Mouse (Mus musculus) megakaryocyte progenitor cell, adult 5-6 weeks (primary cell): Measurements from ENCODE around the gene Gars. TPM values are rescaled to one million over a fixed set of nuclear protein-coding genes. Genes with fewer than 3 reads are reported as not detected.

Source experiments
- ATAC-seq: replicated peaks from 2 replicates; pipeline ENCODE4 v1.8.0; 2016; ENCODE audit warnings: mild to moderate bottlenecking, moderate TSS enrichment, inconsistent platforms; ENCODE audit not compliant: poor library complexity
- total RNA-seq, 2 experiments: library from RNA; stranded (forward) in 1 of 2; stranded (reverse) in 1 of 2; fragments of 157-497, 149-512 nt in 1 of 2; fragments of 200-1000 nt in 1 of 2; gene quantifications; 2 replicates each; pipeline versions ENCODE4 v1.2.3 to v1.2.4; 2015 to 2017

Gene Gars
- total RNA-seq, 2 experiments from 2014 or later = 56.7 to 118 TPM

- ATAC-seq = no peak
These were observed 53.6 kb downstream of the Gars start for GRCm38 (mm10) chr6:55091396-55091795.

GRCm38 (mm10) chr6:55093431-55094146, 55.8 kb downstream of the Gars start:
- no peak for ATAC-seq

GRCm38 (mm10) chr6:55098030-55098429, 60.2 kb downstream of the Gars start:
- no peak for ATAC-seq

- no peak for ATAC-seq
These were observed 60.8 kb downstream of the Gars start for GRCm38 (mm10) chr6:55098603-55099002.

GRCm38 (mm10) chr6:55108358-55108757, 70.6 kb downstream of the Gars start:
- peak; percentile 97 for ATAC-seq

GRCm38 (mm10) chr6:55117325-55118109, 79.7 kb downstream of the Gars start:
- 0 out of 2 replicates have a peak, but pooled peaks have one; percentile 17 for ATAC-seq

- ATAC-seq = 0 out of 2 replicates have a peak, but pooled peaks have one; percentile 29
These were observed 85.2 kb downstream of the Gars start for GRCm38 (mm10) chr6:55123056-55123455.

- no peak for ATAC-seq
These were observed 88.8 kb downstream of the Gars start for GRCm38 (mm10) chr6:55126576-55126975.

- no peak for ATAC-seq
These were observed 90.6 kb downstream of the Gars start for GRCm38 (mm10) chr6:55128391-55128790.

Other genes with a start within 250 kb of the Gars start
- gene Znrf2, start 221.1 kb upstream of the Gars start, total RNA-seq (2015) = 71.1 and 75.3 TPM in 2 replicates
- 61.4 and 66.6 TPM in 2 replicates for gene Znrf2, start 221.1 kb upstream of the Gars start, total RNA-seq (2017)
- gene Nod1, start 65.4 kb upstream of the Gars start, total RNA-seq (2015) = 6.2 TPM in 2 replicates
- 4.6 and 5.2 TPM in 2 replicates for gene Nod1, start 65.4 kb upstream of the Gars start, total RNA-seq (2017)
- 12.5 and 13.5 TPM in 2 replicates for gene Ggct, start 45.1 kb upstream of the Gars start, total RNA-seq (2015)
- 25.1 and 31.1 TPM in 2 replicates for gene Ggct, start 45.1 kb upstream of the Gars start, total RNA-seq (2017)
- not detected in 2 replicates for gene Crhr2, start 95.0 kb downstream of the Gars start, total RNA-seq (2015)
- not detected in 2 replicates for gene Crhr2, start 95.0 kb downstream of the Gars start, total RNA-seq (2017)
- gene Inmt, start 137.0 kb downstream of the Gars start, total RNA-seq (2015) = not detected in 2 replicates
- gene Inmt, start 137.0 kb downstream of the Gars start, total RNA-seq (2017) = not detected in 2 replicates
- 2.0 and 3.0 TPM in 2 replicates for gene Mindy4, start 165.4 kb downstream of the Gars start, total RNA-seq (2015)
- gene Mindy4, start 165.4 kb downstream of the Gars start, total RNA-seq (2017) = 4.6 and 5.7 TPM in 2 replicates